Mouse (Mus musculus): ENCODE measurements at regions not wholly inside any gene's neighbourhood (a gene's known extent, or its start where the extent isn't known, plus 50 kb on each side); places are given as distances from the start of the nearest gene placed in this dataset.

DNA sequence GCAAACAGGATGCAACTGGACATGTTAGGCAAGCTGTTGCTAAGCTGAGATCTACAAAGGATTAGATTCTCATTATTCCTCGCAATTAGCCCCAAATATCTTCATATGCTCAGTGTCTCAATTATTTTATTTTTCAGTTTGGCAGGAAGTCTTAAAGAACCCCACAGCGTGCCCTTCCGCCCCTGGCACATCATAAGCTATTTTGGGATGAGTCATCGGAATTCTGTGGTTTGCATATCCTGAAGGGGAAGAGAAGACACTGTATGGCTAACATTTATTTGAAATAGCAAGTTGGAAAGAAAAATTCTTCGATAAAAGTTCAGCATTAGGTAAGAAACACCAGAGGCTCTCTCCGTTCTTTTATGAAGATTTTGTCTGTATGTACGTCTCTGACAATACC, 164.3 kb upstream of the Dmrta1 start:
- TF ChIP-seq CTCF (IDR thresholded peaks at IDR 0.05; ENCODE audit: extremely low read depth, insufficient read length, insufficient replicate concordance, low read depth, low read length) (no peak), POLR2A (IDR thresholded peaks at IDR 0.05; ENCODE audit: low read depth, low read length) (no peak)

Data from small intestine, adult 2 months (tissue).